Mouse (Mus musculus) erythroblast, embryonic 14.5 days (primary cell): ENCODE measurements at regions not wholly inside any gene's neighbourhood (a gene's known extent, or its start where the extent isn't known, plus 50 kb on each side); places are given as distances from the start of the nearest gene placed in this dataset.

Experiments
- H3K27me3 ChIP-seq: 2 replicates; pipeline ENCODE4 v1.6.1; 2012; ENCODE audit warnings: inconsistent platforms; ENCODE audit not compliant: control insufficient read depth
- H3K36me3 ChIP-seq: 2 replicates; pipeline ENCODE4 v1.6.1; 2012; ENCODE audit warnings: mild to moderate bottlenecking, inconsistent platforms; ENCODE audit not compliant: control insufficient read depth
- H3K4me1 ChIP-seq: 2 replicates; pipeline ENCODE4 v1.6.1; 2012; ENCODE audit warnings: inconsistent platforms; ENCODE audit not compliant: control insufficient read depth
- H3K4me3 ChIP-seq: replicated peaks from 2 replicates; pipeline ENCODE3; 2012; ENCODE audit warnings: moderate library complexity, mild to moderate bottlenecking, inconsistent platforms
- H3K9me3 ChIP-seq: 2 replicates; pipeline ENCODE4 v1.6.1; 2012; ENCODE audit warnings: low read length, inconsistent platforms, mixed read lengths; ENCODE audit not compliant: control insufficient read depth
- GATA1 ChIP-seq: IDR thresholded peaks from 2 replicates; pipeline ENCODE4 v1.6.1; 2012; ENCODE audit warnings: low read length, inconsistent platforms, mixed read lengths
- TAL1 ChIP-seq: IDR thresholded peaks from 3 replicates; pipeline ENCODE4 v1.6.1; 2012; ENCODE audit warnings: low read length, inconsistent platforms, mixed read lengths

DNA sequence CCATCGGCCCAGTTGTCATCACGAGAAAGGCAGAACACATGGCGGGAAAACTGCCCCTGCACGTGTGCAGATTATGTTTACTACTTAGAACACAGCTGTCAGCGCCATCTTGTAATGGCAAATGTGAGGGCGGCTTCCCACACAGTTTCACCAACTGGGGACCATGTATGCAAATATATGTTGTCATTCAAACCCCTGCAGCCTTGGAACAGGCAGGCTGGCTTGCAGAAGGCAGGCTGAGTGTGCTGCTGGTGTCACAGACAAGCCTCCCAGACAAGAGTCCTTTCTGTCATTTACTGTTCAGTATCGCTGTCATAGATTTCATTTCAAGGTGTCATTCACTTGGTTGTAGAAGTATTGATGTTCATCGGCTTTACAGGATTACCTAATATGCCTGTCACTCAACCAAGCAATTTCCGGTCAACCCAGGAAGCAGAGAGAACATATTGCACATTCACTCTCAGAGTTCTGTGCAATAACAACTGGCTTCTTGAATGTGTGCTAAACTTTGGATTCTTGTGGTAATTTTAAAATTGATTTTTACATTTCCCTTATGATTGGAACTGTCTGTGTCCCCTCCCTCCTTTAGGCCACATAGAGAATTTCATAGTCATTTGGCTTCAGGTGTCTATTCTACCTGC lies 202.3 kb downstream of the Gm9733 start:
- Histone ChIP-seq H3K27me3 (no peaks in the 10 kb centered on the region), H3K4me1 (no peaks in the 10 kb centered on the region), H3K36me3 (no peaks in the 10 kb centered on the region), H3K9me3 (no peaks in the 10 kb centered on the region), H3K4me3 (no peak overlapping the region)
- TF ChIP-seq GATA1 (no peak), TAL1 (no peak)

DNA sequence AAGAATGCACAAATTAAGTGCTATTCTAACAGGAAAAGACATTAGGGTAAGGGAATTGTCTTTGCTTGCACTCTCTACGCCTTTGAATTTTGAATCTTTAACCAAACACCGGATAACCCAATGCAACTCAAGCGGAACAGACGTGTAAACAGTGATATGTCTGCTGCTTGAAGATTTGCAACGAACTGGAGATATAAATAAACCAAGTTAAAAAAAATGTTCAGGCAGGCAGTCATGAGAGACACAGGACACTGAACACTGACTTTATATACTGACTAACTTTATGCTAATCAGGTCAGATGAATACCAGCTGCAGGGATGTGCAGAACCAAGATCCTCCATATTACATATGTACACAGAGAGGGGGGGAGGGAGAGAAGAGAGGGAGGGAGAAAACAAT lies 200.0 kb downstream of the Gm9733 start:
- Histone ChIP-seq H3K4me3 (no peak overlapping the region), H3K27me3 (no peaks in the 10 kb centered on the region), H3K9me3 (no peaks in the 10 kb centered on the region), H3K4me1 (no peaks in the 10 kb centered on the region), H3K36me3 (no peaks in the 10 kb centered on the region)
- no peak for TF ChIP-seq TAL1
- TF ChIP-seq GATA1: no peak

GRCm38 (mm10) chr3:15139550-15139949 lies 192.6 kb downstream of the Gm9733 start:
- Histone ChIP-seq H3K36me3 (no peaks in the 10 kb centered on the region), H3K27me3 (no peaks in the 10 kb centered on the region), H3K9me3 (no peaks in the 10 kb centered on the region), H3K4me1 (no peaks in the 10 kb centered on the region), H3K4me3 (no peak overlapping the region)
- TF ChIP-seq TAL1 (no peak), GATA1 (no peak)

- Histone ChIP-seq H3K27me3 (no peaks in the 10 kb centered on the region), H3K36me3 (no peaks in the 10 kb centered on the region), H3K4me1 (no peaks in the 10 kb centered on the region), H3K4me3 (no peak overlapping the region), H3K9me3 (no peaks in the 10 kb centered on the region)
- TF ChIP-seq GATA1: no peak
- TF ChIP-seq TAL1: no peak
Observed at GRCm38 (mm10) chr3:15153710-15154109, 178.4 kb downstream of the Gm9733 start.

DNA sequence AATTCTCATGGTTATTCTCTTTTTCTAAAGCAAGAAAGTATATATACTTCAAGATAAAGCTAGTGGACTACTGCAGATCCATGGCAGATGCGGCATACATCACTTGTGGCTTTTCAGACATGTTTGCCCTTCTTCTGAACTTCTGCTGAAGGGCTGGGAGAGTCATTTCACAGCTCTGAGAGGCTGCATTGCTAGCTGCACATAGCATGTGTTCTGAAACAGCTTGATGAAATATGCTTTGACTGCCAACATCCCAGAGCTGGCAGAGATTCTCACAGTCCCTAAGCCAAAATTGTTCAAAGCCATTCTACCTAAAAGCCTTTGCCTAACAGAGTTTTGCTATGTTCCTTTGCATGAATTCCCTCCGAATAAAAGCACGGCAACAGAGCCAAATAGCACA lies 177.9 kb downstream of the Gm9733 start:
- H3K9me3 ChIP-seq: no peaks in the 10 kb centered on the region
- no peak overlapping the region for H3K4me3 ChIP-seq
- no peak for TF ChIP-seq TAL1
- no peak for TF ChIP-seq GATA1
- H3K27me3 ChIP-seq: no peaks in the 10 kb centered on the region
- no peaks in the 10 kb centered on the region for H3K4me1 ChIP-seq
- H3K36me3 ChIP-seq: no peaks in the 10 kb centered on the region

GRCm38 (mm10) chr3:15156681-15157080 lies 175.4 kb downstream of the Gm9733 start:
- TF ChIP-seq TAL1: no peak
- TF ChIP-seq GATA1: no peak

DNA sequence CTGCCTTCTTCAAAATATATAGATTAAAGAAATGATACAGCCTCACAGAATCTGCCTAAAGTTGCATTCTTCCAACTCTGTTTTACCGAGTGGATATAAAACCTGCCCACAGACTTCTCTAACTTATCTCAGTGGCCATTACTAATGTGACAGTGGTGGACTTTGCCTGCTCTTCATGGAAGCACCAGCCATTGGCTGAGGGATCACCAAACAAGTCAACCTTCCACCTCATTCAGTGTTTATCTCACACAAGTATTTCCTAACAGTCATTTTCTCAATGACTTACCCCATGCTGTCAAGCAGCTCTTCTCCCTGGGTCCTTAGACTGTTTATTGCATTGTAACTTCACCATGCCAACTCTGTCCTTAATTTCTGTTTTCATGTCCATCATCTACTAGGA lies 174.3 kb downstream of the Gm9733 start:
- Histone ChIP-seq H3K27me3 (no peaks in the 10 kb centered on the region), H3K4me3 (no peak overlapping the region), H3K36me3 (no peaks in the 10 kb centered on the region), H3K9me3 (no peaks in the 10 kb centered on the region), H3K4me1 (no peaks in the 10 kb centered on the region)
- TF ChIP-seq TAL1 (no peak), GATA1 (no peak)

More at GRCm38 (mm10) chr3:15156681-15157080, 175.4 kb downstream of the Gm9733 start:
- Histone ChIP-seq H3K9me3 (no peaks in the 10 kb centered on the region), H3K27me3 (no peaks in the 10 kb centered on the region), H3K4me3 (no peak overlapping the region), H3K4me1 (no peaks in the 10 kb centered on the region), H3K36me3 (no peaks in the 10 kb centered on the region)

GRCm38 (mm10) chr3:15158926-15159325 lies 173.2 kb downstream of the Gm9733 start:
- H3K4me3 ChIP-seq: no peak overlapping the region
- H3K36me3 ChIP-seq: no peaks in the 10 kb centered on the region
- no peaks in the 10 kb centered on the region for H3K9me3 ChIP-seq
- TF ChIP-seq TAL1: no peak
- no peak for TF ChIP-seq GATA1
- no peaks in the 10 kb centered on the region for H3K27me3 ChIP-seq
- H3K4me1 ChIP-seq: no peaks in the 10 kb centered on the region

DNA sequence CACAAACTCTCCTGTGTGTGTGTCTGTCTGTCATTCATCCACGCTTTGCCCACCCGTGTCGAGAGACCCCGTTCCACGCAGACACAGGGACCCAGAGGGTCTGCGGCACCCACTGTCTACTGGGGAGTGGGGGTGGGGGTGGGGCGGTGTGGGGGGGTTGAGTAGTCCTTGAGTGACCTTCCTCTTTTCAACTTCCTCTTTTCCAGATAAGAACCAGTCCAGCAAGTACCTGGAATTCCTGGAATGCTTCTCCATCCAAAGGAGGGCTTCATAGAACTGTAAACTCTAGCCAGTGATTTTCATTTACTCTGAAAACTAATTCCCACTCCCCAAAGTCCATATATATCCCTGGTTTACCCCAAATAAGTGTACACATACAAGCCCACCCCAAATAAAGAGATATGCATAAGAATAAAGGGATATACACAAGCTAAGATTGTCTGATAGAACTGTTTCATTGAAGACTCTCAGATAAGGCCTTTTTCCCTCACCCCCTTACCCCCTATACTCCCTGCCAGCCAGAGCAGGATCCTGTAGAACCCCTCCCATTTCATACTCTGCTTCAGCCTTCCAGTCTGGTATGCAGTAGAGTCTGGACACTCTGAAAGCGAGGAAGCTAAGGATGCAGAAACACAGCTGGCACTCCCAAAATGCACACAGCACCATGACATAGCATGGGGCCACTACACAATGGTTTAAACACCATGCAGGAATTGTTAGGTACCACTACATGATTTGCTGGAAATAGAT lies 172.0 kb downstream of the Gm9733 start:
- H3K4me3 ChIP-seq: no peak overlapping the region
- TF ChIP-seq TAL1 (no peak), GATA1 (no peak)

DNA sequence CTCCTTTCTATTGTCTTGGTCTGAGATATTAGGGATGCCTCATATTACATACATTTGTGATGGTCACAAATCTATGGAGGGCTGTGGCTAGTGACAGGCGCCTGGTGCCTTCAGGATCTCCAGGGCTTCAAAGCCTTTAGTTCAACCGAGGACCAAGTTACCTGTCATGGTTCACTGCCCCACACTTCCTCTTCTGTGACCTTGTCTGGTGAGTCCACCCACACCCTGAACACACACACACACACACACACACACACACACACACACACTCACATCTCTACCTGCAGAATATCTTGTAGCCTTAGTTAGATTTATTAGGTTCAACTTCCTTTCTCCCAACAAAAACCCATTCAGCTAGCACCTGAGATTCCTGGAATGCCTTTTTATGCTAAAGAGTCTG lies 156.3 kb downstream of the Gm9733 start:
- no peaks in the 10 kb centered on the region for H3K9me3 ChIP-seq
- H3K4me3 ChIP-seq: no peak overlapping the region
- H3K4me1 ChIP-seq: no peaks in the 10 kb centered on the region
- TF ChIP-seq GATA1 (no peak), TAL1 (no peak)
- no peaks in the 10 kb centered on the region for H3K36me3 ChIP-seq
- H3K27me3 ChIP-seq: no peaks in the 10 kb centered on the region

More for the DNA sequence above, 172.0 kb downstream of the Gm9733 start:
- Histone ChIP-seq H3K27me3 (no peaks in the 10 kb centered on the region), H3K4me1 (no peaks in the 10 kb centered on the region), H3K9me3 (no peaks in the 10 kb centered on the region), H3K36me3 (no peaks in the 10 kb centered on the region)
